Mouse (Mus musculus) liver, adult 2 months (tissue): ENCODE results near the gene Fcnb. TPM values are rescaled to one million over a fixed set of nuclear protein-coding genes. Genes with fewer than 3 reads are reported as not detected.

Source experiments
- DNase-seq: peaks from one replicate; pipeline ENCODE4 v3.0.0-alpha.2; 2011; ENCODE audit warnings: low read depth, low spot score; ENCODE audit errors: extremely low read depth
- H3K27ac ChIP-seq: fragments of 200-500 bp; replicated peaks from 2 replicates; pipeline ENCODE4 v1.5.1; 2012; ENCODE audit warnings: low read depth, mild to moderate bottlenecking, control low read depth, inconsistent platforms, low read length; ENCODE audit not compliant: insufficient read depth
- H3K27me3 ChIP-seq: fragments of 200-500 bp; 2 replicates; pipeline ENCODE4 v1.6.1; 2012; ENCODE audit warnings: mild to moderate bottlenecking, moderate library complexity, low read length, inconsistent platforms; ENCODE audit not compliant: control insufficient read depth, insufficient read depth
- H3K36me3 ChIP-seq: fragments of 200-500 bp; 2 replicates; pipeline ENCODE4 v1.6.1; 2012; ENCODE audit warnings: low read length, inconsistent platforms; ENCODE audit not compliant: control insufficient read depth, insufficient read depth
- H3K4me1 ChIP-seq: fragments of 200-500 bp; 2 replicates; pipeline ENCODE4 v1.6.1; 2011; ENCODE audit warnings: low read length; ENCODE audit not compliant: control insufficient read depth, insufficient read depth
- H3K4me3 ChIP-seq: fragments of 200-500 bp; 2 replicates; pipeline ENCODE4 v1.5.1; 2011; ENCODE audit warnings: low read depth, mild to moderate bottlenecking, control low read depth, low read length, moderate library complexity; ENCODE audit not compliant: insufficient read depth
- H3K79me2 ChIP-seq: fragments of 200-500 bp; 2 replicates; pipeline ENCODE4 v1.6.1; 2012; ENCODE audit warnings: inconsistent platforms, mild to moderate bottlenecking, low read length, moderate library complexity; ENCODE audit not compliant: control insufficient read depth, insufficient read depth
- H3K9ac ChIP-seq: fragments of 200-500 bp; 2 replicates; pipeline ENCODE4 v1.6.1; 2012; ENCODE audit warnings: low read depth, mild to moderate bottlenecking, control low read depth, inconsistent platforms, low read length
- CTCF ChIP-seq: fragments of 200-500 bp; IDR thresholded peaks from 2 replicates; pipeline ENCODE4 v1.5.1; 2011; ENCODE audit warnings: low read depth, low read length, control low read depth
- POLR2A ChIP-seq: fragments of 200-500 bp; IDR thresholded peaks from 2 replicates; pipeline ENCODE4 v1.6.1; 2011; ENCODE audit warnings: low read length, control low read depth; ENCODE audit not compliant: insufficient read depth; ENCODE audit errors: extremely low read depth
- WGBS: fragments of 180-500 bp; shearing (Covaris S2); methylation state at CpG from one replicate; pipeline ENCODE4 v1.1.7; 2018; 5-methylcytosine and 5-hydroxymethylcytosine counted together
- polyA plus RNA-seq: library from polyadenylated mRNA; depleted of rRNA; stranded (reverse); fragments of >200 nt; gene quantifications from 2 replicates; pipeline ENCODE4 v1.2.3, GENCODE M21; 2012
- total RNA-seq: library from RNA; depleted of rRNA; stranded (reverse); fragments of >200 nt; gene quantifications from 2 replicates; pipeline ENCODE4 v1.2.3, GENCODE M21; 2014

Gene Fcnb
- total and polyA plus RNA-seq, 2 experiments, result not detected

DNA sequence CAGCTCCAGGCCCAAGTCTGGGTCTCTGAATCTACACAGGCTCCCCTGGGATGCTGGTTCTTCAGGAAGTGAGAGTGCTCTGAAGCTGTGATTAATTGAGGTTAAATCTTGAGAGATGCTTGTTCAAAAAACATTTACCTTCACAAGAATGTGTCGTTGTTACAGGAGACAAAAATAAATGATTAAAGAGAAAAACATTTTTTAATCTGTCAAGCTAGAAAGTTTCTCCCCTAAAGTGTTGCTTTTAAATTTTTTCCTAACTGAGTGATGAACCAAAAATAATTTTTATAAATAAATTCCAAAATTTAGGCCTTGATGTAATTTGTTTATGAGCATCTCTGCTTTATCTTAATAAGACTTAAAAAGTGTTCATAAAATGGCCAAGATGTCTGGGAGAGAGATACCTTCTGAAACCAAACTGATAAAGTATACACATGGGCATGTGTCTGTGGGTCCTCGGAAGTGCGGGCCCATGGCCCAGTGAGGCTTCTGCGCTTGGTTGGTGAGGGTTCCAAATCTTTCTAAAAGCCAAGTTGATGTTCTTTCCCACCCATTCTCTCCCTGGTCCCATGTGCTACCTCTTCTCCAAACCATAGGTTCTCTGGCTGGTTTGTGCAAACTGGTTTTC lies 20.9 kb downstream of the Fcnb start:
- H3K27ac ChIP-seq, result no peak overlapping the region
- H3K4me3 ChIP-seq, result no peak overlapping the region
- TF ChIP-seq POLR2A (no peak), CTCF (no peak)
- 93% methylated on average over 4 of the region's 4 CpGs for WGBS
- H3K27me3 ChIP-seq, result no peaks in the 10 kb centered on the region
- no peak overlapping the region for H3K9ac ChIP-seq
- no peaks in the 10 kb centered on the region for H3K79me2 ChIP-seq
- no peaks in the 10 kb centered on the region for H3K36me3 ChIP-seq
- no peak for DNase-seq
- H3K4me1 ChIP-seq, result no peaks in the 10 kb centered on the region

DNA sequence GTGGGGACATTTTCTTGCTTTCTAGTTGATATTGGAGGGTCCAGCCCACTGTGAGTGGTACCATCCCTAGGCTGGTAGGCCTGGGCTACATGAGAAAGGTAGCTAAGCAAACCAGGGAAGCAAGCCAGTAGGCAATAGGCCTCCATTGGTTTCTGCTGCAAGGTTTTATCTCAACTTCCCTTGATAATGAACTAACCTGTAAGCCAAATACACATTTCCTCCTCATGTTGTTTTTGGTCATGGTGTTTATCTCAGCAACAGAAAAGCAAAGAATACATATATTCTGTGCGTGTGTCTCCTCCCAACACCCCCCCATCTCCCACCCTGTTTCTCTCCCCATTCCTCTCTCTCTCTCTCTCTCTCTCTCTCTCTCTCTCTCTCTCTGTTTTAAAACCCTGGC lies 24.8 kb downstream of the Fcnb start:
- Histone ChIP-seq H3K79me2 (no peaks in the 10 kb centered on the region), H3K4me1 (no peaks in the 10 kb centered on the region), H3K9ac (no peak overlapping the region), H3K36me3 (no peaks in the 10 kb centered on the region), H3K4me3 (no peak overlapping the region), H3K27me3 (no peaks in the 10 kb centered on the region), H3K27ac (no peak overlapping the region)
- no peak for TF ChIP-seq CTCF
- no peak for TF ChIP-seq POLR2A
- 76% methylated on average over 1 of the region's 1 CpGs for WGBS
- DNase-seq, result no peak

DNA sequence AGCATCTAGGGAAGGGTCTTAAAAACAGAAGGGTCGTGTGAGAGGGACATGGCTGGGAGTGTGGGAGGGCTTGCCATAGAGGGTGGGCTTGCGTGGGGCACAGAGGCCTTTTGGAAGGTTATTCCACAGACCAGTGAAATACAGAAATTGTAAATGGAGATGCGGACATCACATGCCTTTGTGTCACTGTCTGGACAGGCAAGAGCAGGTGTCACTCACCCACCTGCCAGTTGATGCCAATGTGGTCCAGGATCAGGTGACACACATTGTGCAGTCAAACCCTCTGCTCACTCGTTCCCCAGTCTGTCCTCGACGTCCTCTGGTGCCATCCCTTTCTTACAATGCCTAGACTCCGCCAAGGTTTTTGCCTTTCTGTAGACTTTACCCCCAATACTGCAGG lies 37.6 kb downstream of the Fcnb start:
- Histone ChIP-seq H3K4me3 (no peak overlapping the region), H3K36me3 (no peaks in the 10 kb centered on the region), H3K27me3 (no peaks in the 10 kb centered on the region), H3K9ac (no peak overlapping the region), H3K27ac (no peak overlapping the region), H3K79me2 (no peaks in the 10 kb centered on the region), H3K4me1 (no peaks in the 10 kb centered on the region)
- DNase-seq, result no peak
- 70% methylated on average over 7 of the region's 7 CpGs for WGBS
- TF ChIP-seq CTCF, result no peak
- TF ChIP-seq POLR2A, result no peak

DNA sequence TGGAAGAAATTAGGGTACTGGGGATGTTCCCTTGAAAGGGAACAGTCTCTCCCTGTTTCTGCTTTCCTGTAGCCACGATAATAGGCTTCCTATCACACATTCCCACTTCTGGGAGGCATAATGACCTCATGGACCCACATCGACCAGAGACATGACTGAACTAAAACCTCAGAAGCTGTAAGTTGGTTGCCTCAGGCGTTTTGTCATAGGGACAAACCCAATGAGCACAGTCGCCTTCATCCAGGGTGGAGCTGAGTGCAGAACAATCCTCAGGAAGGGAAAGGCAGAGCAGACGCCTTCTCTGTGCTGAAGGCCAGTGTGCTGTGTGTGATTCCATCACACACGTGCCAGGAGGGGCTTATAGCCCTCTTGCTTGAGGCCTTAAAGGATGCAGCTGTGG lies 38.4 kb downstream of the Fcnb start:
- Histone ChIP-seq H3K4me3 (no peak overlapping the region), H3K79me2 (no peaks in the 10 kb centered on the region), H3K9ac (no peak overlapping the region), H3K4me1 (no peaks in the 10 kb centered on the region), H3K27me3 (no peaks in the 10 kb centered on the region), H3K27ac (no peak overlapping the region), H3K36me3 (no peaks in the 10 kb centered on the region)
- no peak for DNase-seq
- WGBS, result 70% methylated on average over 6 of the region's 6 CpGs
- no peak for TF ChIP-seq POLR2A
- no peak for TF ChIP-seq CTCF

DNA sequence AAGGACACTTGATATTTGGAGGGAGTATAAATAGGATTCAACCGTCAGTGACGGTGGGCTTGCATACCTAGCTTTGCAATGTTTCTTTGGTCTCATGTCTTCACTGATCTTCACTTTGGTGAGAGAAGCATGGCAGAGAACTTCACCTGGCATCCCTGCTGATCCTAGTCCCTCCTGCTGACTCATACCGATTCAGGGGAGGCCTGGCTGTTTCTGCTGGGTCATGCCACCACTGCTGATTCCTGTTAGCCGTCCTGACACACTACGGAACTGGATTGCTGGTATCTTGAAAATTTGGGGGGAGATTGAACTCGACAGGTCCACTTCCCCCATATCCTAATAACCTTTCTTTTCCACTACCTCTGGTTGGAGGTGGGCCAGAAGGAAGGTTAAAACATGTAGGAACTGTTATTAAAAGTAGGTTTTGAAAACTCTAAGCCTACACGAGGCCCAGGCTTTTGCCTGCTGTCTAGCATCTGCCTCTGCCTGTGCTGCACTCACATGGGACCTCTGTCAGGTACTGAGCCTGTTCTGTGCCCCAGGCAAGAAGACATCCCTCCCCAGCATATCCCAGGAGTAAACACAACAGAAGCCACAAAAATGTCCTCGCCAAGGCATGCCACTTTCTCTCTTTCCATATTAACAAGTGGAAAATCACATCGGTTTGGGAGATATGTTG lies 39.6 kb downstream of the Fcnb start:
- Histone ChIP-seq H3K27ac (no peak overlapping the region), H3K36me3 (no peaks in the 10 kb centered on the region), H3K4me3 (no peak overlapping the region), H3K27me3 (no peaks in the 10 kb centered on the region), H3K79me2 (no peaks in the 10 kb centered on the region), H3K9ac (no peak overlapping the region), H3K4me1 (no peaks in the 10 kb centered on the region)
- whole genome bisulfite sequencing, result 85% methylated on average over 9 of the region's 9 CpGs
- no peak for TF ChIP-seq CTCF
- TF ChIP-seq POLR2A, result no peak
- no peak for DNase-seq

DNA sequence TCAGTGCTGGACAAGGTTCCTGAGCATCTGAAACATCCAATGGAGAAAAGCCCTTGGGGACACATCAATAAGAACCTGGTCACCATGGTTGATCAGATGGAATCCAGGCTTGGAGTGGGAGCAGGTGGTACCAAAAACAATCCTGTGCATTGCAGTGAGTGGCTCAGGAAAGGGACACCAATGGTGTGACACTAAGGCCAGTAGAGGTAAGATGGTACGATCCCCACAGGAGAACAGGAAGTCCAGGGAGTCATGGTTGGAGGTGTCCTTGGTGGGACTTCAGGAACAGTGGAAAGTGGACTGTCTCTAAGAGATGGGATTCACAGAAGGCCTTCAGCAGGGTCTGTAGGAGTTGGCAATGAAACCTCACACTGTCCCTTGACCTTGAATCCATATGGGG lies 44.2 kb downstream of the Fcnb start:
- Histone ChIP-seq H3K9ac (no peak overlapping the region), H3K27me3 (no peaks in the 10 kb centered on the region), H3K36me3 (no peaks in the 10 kb centered on the region), H3K27ac (no peak overlapping the region), H3K4me1 (no peaks in the 10 kb centered on the region), H3K4me3 (no peak overlapping the region), H3K79me2 (no peaks in the 10 kb centered on the region)
- TF ChIP-seq POLR2A (no peak), CTCF (no peak)
- no peak for DNase-seq
- WGBS, result 96% methylated on average over 1 of the region's 1 CpGs
